ENCODE assay signal across 26 mouse cellular contexts in the genomic region with DNA sequence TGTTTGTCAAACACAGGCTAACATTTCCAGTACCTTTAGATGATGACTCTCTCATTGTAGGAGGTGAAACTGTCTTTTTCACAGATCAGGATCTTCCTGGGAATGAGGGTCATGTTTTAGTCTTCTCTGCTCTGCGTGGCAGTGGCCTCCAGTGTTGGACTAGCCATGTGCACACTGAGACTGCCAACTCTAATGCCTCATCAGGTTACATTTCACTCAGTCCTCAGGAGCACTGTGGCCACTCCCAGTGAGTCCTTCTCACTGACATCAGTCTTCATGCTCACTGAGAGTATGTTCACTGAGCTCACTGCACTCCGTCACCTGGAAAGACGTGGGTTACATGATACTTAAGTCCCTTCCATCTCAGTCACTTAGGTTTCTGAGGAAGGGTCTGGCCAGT.
"Had no signal": no experiment of that assay in that cellular context is flagged by ENCODE, and none has a peak within 500 bp of the region (broad histone marks: within the 10 kb centered on the region; RNA-seq: fewer than 3 reads in every experiment).

No protein-coding gene starts in this region.

- H3K9me3 ChIP-seq: heart, embryonic 13.5 days; heart, embryonic 15.5 days; hindbrain, embryonic 10.5 days; hindbrain, embryonic 12.5 days; intestine, embryonic 15.5 days; limb, embryonic 10.5 days; limb, embryonic 12.5 days; liver, embryonic 13.5 days; liver, embryonic 15.5 days had no signal

- H3K4me2 ChIP-seq: heart, embryonic 11.5 days; heart, embryonic 13.5 days; heart, embryonic 15.5 days; hindbrain, embryonic 12.5 days; hindbrain, embryonic 14.5 days; intestine, embryonic 15.5 days; limb, embryonic 12.5 days; liver, embryonic 11.5 days; liver, embryonic 13.5 days; liver, embryonic 15.5 days had no signal

- DNase-seq: gastrocnemius, postnatal 14 days; heart, adult 2 months; heart, postnatal 14 days; heart, postnatal 36 days; kidney, postnatal 4 days; liver; liver, embryonic 13.5 days; liver, postnatal 0 days had no signal

- H3K27ac ChIP-seq: heart, adult 2 months; heart, embryonic 13.5 days; heart, embryonic 15.5 days; hindbrain, embryonic 10.5 days; hindbrain, embryonic 12.5 days; hindbrain, embryonic 14.5 days; intestine, embryonic 15.5 days; kidney, postnatal 0 days; layer of hippocampus, adult 2 months; left cerebral cortex, adult 2 months; limb, embryonic 10.5 days; limb, embryonic 12.5 days; liver, embryonic 13.5 days; liver, embryonic 15.5 days had no signal

- H3K27me3 ChIP-seq: heart, embryonic 13.5 days; heart, embryonic 15.5 days; hindbrain, embryonic 12.5 days; intestine, embryonic 15.5 days; limb, embryonic 12.5 days; liver, embryonic 13.5 days; liver, embryonic 15.5 days had no signal

- ATAC-seq: forebrain, embryonic 16.5 days; hindbrain, embryonic 16.5 days; inflammation-experienced regulatory T-cells, adult 6 months; intestine, embryonic 15.5 days; intestine, postnatal 0 days; liver, postnatal 0 days had no signal

- H3K9ac ChIP-seq: heart, embryonic 13.5 days; heart, embryonic 15.5 days; hindbrain, embryonic 12.5 days; hindbrain, embryonic 14.5 days; intestine, embryonic 15.5 days; limb, embryonic 12.5 days; liver, embryonic 13.5 days; liver, embryonic 15.5 days; liver, postnatal 0 days had no signal

- H3K36me3 ChIP-seq: heart, embryonic 13.5 days; heart, embryonic 15.5 days; hindbrain, embryonic 10.5 days; hindbrain, embryonic 12.5 days; intestine, embryonic 15.5 days; limb, embryonic 10.5 days; limb, embryonic 12.5 days; liver, embryonic 13.5 days; liver, embryonic 15.5 days had no signal

- H3K4me3 ChIP-seq: heart, adult 2 months; heart, embryonic 13.5 days; heart, embryonic 15.5 days; hindbrain, embryonic 10.5 days; hindbrain, embryonic 12.5 days; intestine, embryonic 15.5 days; layer of hippocampus, adult 2 months; left cerebral cortex, adult 2 months; limb, embryonic 10.5 days; limb, embryonic 12.5 days; liver, embryonic 13.5 days; liver, embryonic 15.5 days had no signal

- H3K4me1 ChIP-seq: heart, embryonic 15.5 days; hindbrain, embryonic 10.5 days; hindbrain, embryonic 12.5 days; intestine, embryonic 15.5 days; limb, embryonic 10.5 days; limb, embryonic 12.5 days; liver, embryonic 13.5 days; liver, embryonic 15.5 days had no signal
